Mouse (Mus musculus): Measurements from ENCODE around the gene Nudt15. TPM values are rescaled to one million over a fixed set of nuclear protein-coding genes. Genes with fewer than 3 reads are reported as not detected.
"Not testable (repeated sequence)": the region's sequence is repeated elsewhere in the genome, so short reads cannot be mapped to it uniquely, and the experiment has no call there.

Nudt15 gene
- polyA plus RNA-seq, 1 experiment from 2014 or later = 5.8 TPM

- Histone ChIP-seq H3K4me1 (replicated peaks; ENCODE audit: control insufficient read depth, insufficient read depth, low read length) (peaks cover 7% of the 10 kb centered on the region), H3K36me3 (ENCODE audit: control insufficient read depth, insufficient read depth, low read length) (no peaks in the 10 kb centered on the region), H3K9me3 (ENCODE audit: control insufficient read depth, low read length) (no peaks in the 10 kb centered on the region), H3K4me2 (ENCODE audit: low read depth, low read length) (no peak overlapping the region), H3K9ac (ENCODE audit: low read length) (no peak overlapping the region), H3K27me3 (ENCODE audit: control insufficient read depth, insufficient read depth, low read depth, low read length) (no peaks in the 10 kb centered on the region), H3K4me3 (ENCODE audit: low read length) (no peak overlapping the region), H3K27ac (ENCODE audit: low read length) (no peak overlapping the region)
- 74% methylated on average over 6 of the region's 6 CpGs for WGBS
- no peak for ATAC-seq (ENCODE audit: low read depth)
Measured at GRCm38 (mm10) chr14:73551164-73551563, 3.1 kb upstream of the Nudt15 start.

- 56% methylated on average over 8 of the region's 8 CpGs for WGBS
- H3K27me3 ChIP-seq (ENCODE audit: control insufficient read depth, insufficient read depth, low read depth, low read length) = no peaks in the 10 kb centered on the region
- H3K9ac ChIP-seq (ENCODE audit: low read length) = no peak overlapping the region
- H3K27ac ChIP-seq (ENCODE audit: low read length) = no peak overlapping the region
- no peaks in the 10 kb centered on the region for H3K9me3 ChIP-seq (ENCODE audit: control insufficient read depth, low read length)
- H3K4me1 ChIP-seq (replicated peaks; ENCODE audit: control insufficient read depth, insufficient read depth, low read length) = peaks cover 7% of the 10 kb centered on the region
- no peak overlapping the region for H3K4me2 ChIP-seq (ENCODE audit: low read depth, low read length)
- H3K4me3 ChIP-seq (ENCODE audit: low read length) = no peak overlapping the region
- no peaks in the 10 kb centered on the region for H3K36me3 ChIP-seq (ENCODE audit: control insufficient read depth, insufficient read depth, low read length)
- no peak for ATAC-seq (ENCODE audit: low read depth)
Measured at GRCm38 (mm10) chr14:73550732-73551131, 2.7 kb upstream of the Nudt15 start.

GRCm38 (mm10) chr14:73550291-73550690, 2.2 kb upstream of the Nudt15 start:
- Histone ChIP-seq H3K9me3 (ENCODE audit: control insufficient read depth, low read length) (no peaks in the 10 kb centered on the region), H3K4me2 (ENCODE audit: low read depth, low read length) (no peak overlapping the region), H3K4me3 (ENCODE audit: low read length) (no peak overlapping the region), H3K27me3 (ENCODE audit: control insufficient read depth, insufficient read depth, low read depth, low read length) (no peaks in the 10 kb centered on the region), H3K4me1 (replicated peaks; ENCODE audit: control insufficient read depth, insufficient read depth, low read length) (peaks cover 7% of the 10 kb centered on the region), H3K9ac (ENCODE audit: low read length) (no peak overlapping the region), H3K27ac (ENCODE audit: low read length) (no peak overlapping the region), H3K36me3 (ENCODE audit: control insufficient read depth, insufficient read depth, low read length) (no peaks in the 10 kb centered on the region)
- 44% methylated on average over 3 of the region's 3 CpGs for WGBS
- no peak for ATAC-seq (ENCODE audit: low read depth)

GRCm38 (mm10) chr14:73547034-73547433, 1.0 kb downstream of the Nudt15 start:
- no peak overlapping the region for H3K4me3 ChIP-seq (ENCODE audit: low read length)
- no peaks in the 10 kb centered on the region for H3K36me3 ChIP-seq (ENCODE audit: control insufficient read depth, insufficient read depth, low read length)
- H3K9ac ChIP-seq (ENCODE audit: low read length) = no peak overlapping the region
- H3K4me2 ChIP-seq (ENCODE audit: low read depth, low read length) = no peak overlapping the region
- H3K4me1 ChIP-seq (replicated peaks; ENCODE audit: control insufficient read depth, insufficient read depth, low read length) = no peaks in the 10 kb centered on the region
- H3K9me3 ChIP-seq (ENCODE audit: control insufficient read depth, low read length) = no peaks in the 10 kb centered on the region
- no peaks in the 10 kb centered on the region for H3K27me3 ChIP-seq (ENCODE audit: control insufficient read depth, insufficient read depth, low read depth, low read length)
- ATAC-seq (ENCODE audit: low read depth) = no peak
- no peak overlapping the region for H3K27ac ChIP-seq (ENCODE audit: low read length)
- WGBS = 41% methylated on average over 4 of the region's 4 CpGs

GRCm38 (mm10) chr14:73543781-73544180, 4.3 kb downstream of the Nudt15 start:
- Histone ChIP-seq H3K4me3 (ENCODE audit: low read length) (no peak overlapping the region), H3K4me1 (replicated peaks; ENCODE audit: control insufficient read depth, insufficient read depth, low read length) (no peaks in the 10 kb centered on the region), H3K36me3 (ENCODE audit: control insufficient read depth, insufficient read depth, low read length) (no peaks in the 10 kb centered on the region), H3K4me2 (ENCODE audit: low read depth, low read length) (no peak overlapping the region), H3K27ac (ENCODE audit: low read length) (no peak overlapping the region), H3K9me3 (ENCODE audit: control insufficient read depth, low read length) (no peaks in the 10 kb centered on the region), H3K27me3 (ENCODE audit: control insufficient read depth, insufficient read depth, low read depth, low read length) (no peaks in the 10 kb centered on the region), H3K9ac (ENCODE audit: low read length) (no peak overlapping the region)
- ATAC-seq (ENCODE audit: low read depth) = no peak
- WGBS = 66% methylated on average over 6 of the region's 6 CpGs

GRCm38 (mm10) chr14:73535641-73536040, 12.4 kb downstream of the Nudt15 start:
- Histone ChIP-seq H3K4me1 (replicated peaks; ENCODE audit: control insufficient read depth, insufficient read depth, low read length) (no peaks in the 10 kb centered on the region), H3K9me3 (ENCODE audit: control insufficient read depth, low read length) (no peaks in the 10 kb centered on the region), H3K4me3 (ENCODE audit: low read length) (no peak overlapping the region), H3K9ac (ENCODE audit: low read length) (no peak overlapping the region), H3K27me3 (ENCODE audit: control insufficient read depth, insufficient read depth, low read depth, low read length) (no peaks in the 10 kb centered on the region), H3K4me2 (ENCODE audit: low read depth, low read length) (no peak overlapping the region), H3K36me3 (ENCODE audit: control insufficient read depth, insufficient read depth, low read length) (no peaks in the 10 kb centered on the region), H3K27ac (ENCODE audit: low read length) (no peak overlapping the region)
- 81% methylated on average over 2 of the region's 2 CpGs for WGBS
- no peak for ATAC-seq (ENCODE audit: low read depth)

GRCm38 (mm10) chr14:73533755-73534465, 14.1 kb downstream of the Nudt15 start:
- no peak for ATAC-seq (ENCODE audit: low read depth)
- 60% methylated on average over 6 of the region's 6 CpGs for whole genome bisulfite sequencing
- H3K4me1 ChIP-seq (replicated peaks; ENCODE audit: control insufficient read depth, insufficient read depth, low read length) = no peaks in the 10 kb centered on the region

GRCm38 (mm10) chr14:73528661-73529060, 19.4 kb downstream of the Nudt15 start:
- H3K4me3 ChIP-seq (ENCODE audit: low read length); ATAC-seq (ENCODE audit: low read depth); H3K27ac ChIP-seq (ENCODE audit: low read length); H3K4me2 ChIP-seq (ENCODE audit: low read depth, low read length); H3K4me1 ChIP-seq (replicated peaks; ENCODE audit: control insufficient read depth, insufficient read depth, low read length); H3K27me3 ChIP-seq (ENCODE audit: control insufficient read depth, insufficient read depth, low read depth, low read length); H3K9me3 ChIP-seq (ENCODE audit: control insufficient read depth, low read length); H3K36me3 ChIP-seq (ENCODE audit: control insufficient read depth, insufficient read depth, low read length); H3K9ac ChIP-seq (ENCODE audit: low read length): not testable (repeated sequence)
- WGBS = 82% methylated on average over 3 of the region's 3 CpGs

More at GRCm38 (mm10) chr14:73533755-73534465, 14.1 kb downstream of the Nudt15 start:
- no peaks in the 10 kb centered on the region for H3K9me3 ChIP-seq (ENCODE audit: control insufficient read depth, low read length)
- H3K36me3 ChIP-seq (ENCODE audit: control insufficient read depth, insufficient read depth, low read length) = no peaks in the 10 kb centered on the region
- H3K4me3 ChIP-seq (ENCODE audit: low read length) = no peak overlapping the region
- no peak overlapping the region for H3K4me2 ChIP-seq (ENCODE audit: low read depth, low read length)
- H3K9ac ChIP-seq (ENCODE audit: low read length) = no peak overlapping the region
- no peaks in the 10 kb centered on the region for H3K27me3 ChIP-seq (ENCODE audit: control insufficient read depth, insufficient read depth, low read depth, low read length)
- H3K27ac ChIP-seq (ENCODE audit: low read length) = no peak overlapping the region

- ATAC-seq (ENCODE audit: low read depth) = peak; percentile 99
- no peaks in the 10 kb centered on the region for H3K9me3 ChIP-seq (ENCODE audit: control insufficient read depth, low read length)
- H3K36me3 ChIP-seq (ENCODE audit: control insufficient read depth, insufficient read depth, low read length) = no peaks in the 10 kb centered on the region
- H3K4me2 ChIP-seq (ENCODE audit: low read depth, low read length) = peak within 1 kb of the TSS; percentile 56
- under 1% methylated on average over 36 of the region's 41 CpGs for WGBS
- H3K9ac ChIP-seq (ENCODE audit: low read length) = peak within 1 kb of the TSS; percentile 76
- no peaks in the 10 kb centered on the region for H3K4me1 ChIP-seq (replicated peaks; ENCODE audit: control insufficient read depth, insufficient read depth, low read length)
- no peaks in the 10 kb centered on the region for H3K27me3 ChIP-seq (ENCODE audit: control insufficient read depth, insufficient read depth, low read depth, low read length)
- peak within 1 kb of the TSS; percentile 59 for H3K4me3 ChIP-seq (ENCODE audit: low read length)
- H3K27ac ChIP-seq (ENCODE audit: low read length) = peak within 1 kb of the TSS; percentile 88
Measured at GRCm38 (mm10) chr14:73524766-73525448, 23.1 kb downstream of the Nudt15 start, which contains the start of gene Sucla2. Gene Sucla2 (plus strand): TSS chr14:73525319.
